Mouse (Mus musculus) lung, embryonic 16.5 days (tissue): ENCODE data around the gene Nutm1. TPM values are rescaled to one million over a fixed set of nuclear protein-coding genes. Genes with fewer than 3 reads are reported as not detected.
A peak's percentile ranks its signal among the peaks of the same experiment; 100 is the strongest.

Experiments
- ATAC-seq: fragments of 200-750 bp; cut with Nextera tagmentation; 2 replicates; pipeline ENCODE4 v1.8.0; 2017; ENCODE audit warnings: low read depth, mild to moderate bottlenecking, moderate library complexity
- H3K27ac ChIP-seq: fragments of 300-500 bp; sonication (generic); 2 replicates; pipeline ENCODE4 v1.5.1; 2014; ENCODE audit warnings: mild to moderate bottlenecking, control low read depth, low read length
- H3K27me3 ChIP-seq: fragments of 300-500 bp; sonication (generic); 2 replicates; pipeline ENCODE4 v1.6.1; 2014; ENCODE audit warnings: low read depth, low read length, mixed read lengths; ENCODE audit not compliant: control insufficient read depth, insufficient read depth
- H3K36me3 ChIP-seq: fragments of 300-500 bp; sonication (generic); 2 replicates; pipeline ENCODE4 v1.6.1; 2014; ENCODE audit warnings: low read length; ENCODE audit not compliant: control insufficient read depth, insufficient read depth
- H3K4me1 ChIP-seq: fragments of 300-500 bp; sonication (generic); replicated peaks from 2 replicates; pipeline ENCODE4 v1.6.1; 2014; ENCODE audit warnings: low read length, mixed read lengths; ENCODE audit not compliant: control insufficient read depth, insufficient read depth
- H3K4me2 ChIP-seq: fragments of 300-500 bp; sonication (generic); 2 replicates; pipeline ENCODE4 v1.6.1; 2014; ENCODE audit warnings: low read depth, low read length, control low read depth
- H3K4me3 ChIP-seq: fragments of 300-500 bp; sonication (generic); 2 replicates; pipeline ENCODE4 v1.5.1; 2014; ENCODE audit warnings: mild to moderate bottlenecking, low read length, control low read depth
- H3K9ac ChIP-seq: fragments of 300-500 bp; sonication (generic); 2 replicates; pipeline ENCODE4 v1.6.1; 2014; ENCODE audit warnings: low read length, control low read depth
- H3K9me3 ChIP-seq: fragments of 300-500 bp; sonication (generic); 2 replicates; pipeline ENCODE4 v1.6.1; 2016; ENCODE audit warnings: low read length; ENCODE audit not compliant: control insufficient read depth
- WGBS: fragments of 180-500 bp; shearing (Covaris S2); extraction: QIAGEN DNeasy Blood & Tissue Kit; methylation state at CpG from one replicate; pipeline ENCODE4 v1.1.7; 2014; 5-methylcytosine and 5-hydroxymethylcytosine counted together
- polyA plus RNA-seq: library from polyadenylated mRNA; unstranded; fragments of >200 nt; fragmentation: Nextera tagmentation; extraction: Ambion mirVana; gene quantifications from 2 replicates; pipeline ENCODE4 v1.2.1, GENCODE M21; 2015

The Nutm1 gene
- polyA plus RNA-seq, 1 experiment from 2014 or later: not detected

- Histone ChIP-seq H3K4me2 (no peak overlapping the region), H3K4me3 (no peak overlapping the region), H3K27me3 (no peaks in the 10 kb centered on the region), H3K27ac (no peak overlapping the region), H3K9ac (no peak overlapping the region), H3K36me3 (no peaks in the 10 kb centered on the region), H3K4me1 (no peaks in the 10 kb centered on the region), H3K9me3 (no peaks in the 10 kb centered on the region)
- WGBS: 70% methylated on average over 5 of the region's 5 CpGs
- ATAC-seq: no peak
These were observed 38.2 kb downstream of the Nutm1 start for GRCm38 (mm10) chr2:112220880-112221279.

- no peak for ATAC-seq
- H3K9me3 ChIP-seq: no peaks in the 10 kb centered on the region
- H3K4me3 ChIP-seq: no peak overlapping the region
- H3K4me2 ChIP-seq: no peak overlapping the region
- H3K9ac ChIP-seq: no peak overlapping the region
- WGBS: 64% methylated on average over 6 of the region's 6 CpGs
- H3K27me3 ChIP-seq: no peaks in the 10 kb centered on the region
- no peaks in the 10 kb centered on the region for H3K36me3 ChIP-seq
- H3K4me1 ChIP-seq: no peaks in the 10 kb centered on the region
- no peak overlapping the region for H3K27ac ChIP-seq
These were observed 41.5 kb downstream of the Nutm1 start for GRCm38 (mm10) chr2:112217614-112218013.

GRCm38 (mm10) chr2:112215977-112216376 lies 43.1 kb downstream of the Nutm1 start:
- no peaks in the 10 kb centered on the region for H3K27me3 ChIP-seq
- no peaks in the 10 kb centered on the region for H3K4me1 ChIP-seq
- no peak for ATAC-seq
- no peak overlapping the region for H3K27ac ChIP-seq
- H3K4me3 ChIP-seq: no peak overlapping the region
- H3K4me2 ChIP-seq: no peak overlapping the region
- no peaks in the 10 kb centered on the region for H3K9me3 ChIP-seq
- 3% methylated on average over 1 of the region's 1 CpGs for WGBS
- H3K36me3 ChIP-seq: no peaks in the 10 kb centered on the region
- H3K9ac ChIP-seq: no peak overlapping the region

GRCm38 (mm10) chr2:112210699-112211098 lies 48.4 kb downstream of the Nutm1 start:
- ATAC-seq: no peak
- Histone ChIP-seq H3K4me2 (no peak overlapping the region), H3K27me3 (no peaks in the 10 kb centered on the region), H3K4me1 (no peaks in the 10 kb centered on the region), H3K9me3 (no peaks in the 10 kb centered on the region), H3K9ac (no peak overlapping the region), H3K4me3 (no peak overlapping the region), H3K36me3 (no peaks in the 10 kb centered on the region), H3K27ac (no peak overlapping the region)
- 89% methylated on average over 2 of the region's 2 CpGs for WGBS

- Histone ChIP-seq H3K9ac (no peak overlapping the region), H3K4me3 (no peak overlapping the region), H3K4me2 (no peak overlapping the region), H3K27me3 (no peaks in the 10 kb centered on the region), H3K27ac (no peak overlapping the region), H3K4me1 (no peaks in the 10 kb centered on the region), H3K9me3 (no peaks in the 10 kb centered on the region), H3K36me3 (no peaks in the 10 kb centered on the region)
- ATAC-seq: peak; percentile 61
- 51% methylated on average over 6 of the region's 6 CpGs for WGBS
These were observed 48.9 kb downstream of the Nutm1 start for GRCm38 (mm10) chr2:112210142-112210541.

GRCm38 (mm10) chr2:112203056-112203455 lies 56.0 kb downstream of the Nutm1 start:
- Histone ChIP-seq H3K4me3 (no peak overlapping the region), H3K36me3 (no peaks in the 10 kb centered on the region), H3K9me3 (no peaks in the 10 kb centered on the region), H3K4me2 (no peak overlapping the region), H3K9ac (no peak overlapping the region), H3K27me3 (no peaks in the 10 kb centered on the region), H3K4me1 (no peaks in the 10 kb centered on the region), H3K27ac (no peak overlapping the region)
- ATAC-seq: no peak
- WGBS: 51% methylated on average over 6 of the region's 6 CpGs

Other genes with a start within 250 kb of the Nutm1 start
- gene Olfr1310, start 246.6 kb downstream of the Nutm1 start, polyA plus RNA-seq: not detected in 2 replicates
- not detected in 2 replicates for gene Olfr1311, start 234.9 kb downstream of the Nutm1 start, polyA plus RNA-seq
- gene Olfr1312, start 209.1 kb downstream of the Nutm1 start, polyA plus RNA-seq: not detected in 2 replicates
- gene Olfr1313, start 181.4 kb downstream of the Nutm1 start, polyA plus RNA-seq: not detected in 2 replicates
- not detected in 2 replicates for gene Olfr1314, start 162.5 kb downstream of the Nutm1 start, polyA plus RNA-seq
- gene Olfr1315-ps1, start 143.9 kb downstream of the Nutm1 start, polyA plus RNA-seq: not detected in 2 replicates
- gene Olfr1316, start 124.3 kb downstream of the Nutm1 start, polyA plus RNA-seq: not detected in 2 replicates
- not detected in 2 replicates for gene Olfr1317, start 119.0 kb downstream of the Nutm1 start, polyA plus RNA-seq
- not detected in 2 replicates for gene Olfr1318, start 105.1 kb downstream of the Nutm1 start, polyA plus RNA-seq
- 17.3 and 19.4 TPM in 2 replicates for gene Lpcat4, start 19.8 kb downstream of the Nutm1 start, polyA plus RNA-seq
- 174 and 177 TPM in 2 replicates for gene Nop10, start 2.6 kb upstream of the Nutm1 start, polyA plus RNA-seq
- gene Slc12a6, start 6.5 kb upstream of the Nutm1 start, polyA plus RNA-seq: 8.9 and 9.8 TPM in 2 replicates
- not detected in 2 replicates for gene Gm21985, start 7.0 kb upstream of the Nutm1 start, polyA plus RNA-seq
- 109 and 113 TPM in 2 replicates for gene Emc4, start 108.7 kb upstream of the Nutm1 start, polyA plus RNA-seq
- 39.0 and 45.8 TPM in 2 replicates for gene Katnbl1, start 119.9 kb upstream of the Nutm1 start, polyA plus RNA-seq
- gene Emc7, start 195.7 kb upstream of the Nutm1 start, polyA plus RNA-seq: 20.3 and 21.5 TPM in 2 replicates
- gene Chrm5, start 221.5 kb upstream of the Nutm1 start, polyA plus RNA-seq: 0.09 and 0.18 TPM in 2 replicates
- 4.4 and 4.6 TPM in 2 replicates for gene Aven, start 233.7 kb upstream of the Nutm1 start, polyA plus RNA-seq